Mouse (Mus musculus) MEL-GATA-1-ER (cell line): ENCODE results near the gene Astn2.

Experiments
- DNase-seq: peaks from one replicate; pipeline ENCODE4 v3.0.0-alpha.2; 2012; ENCODE audit warnings: low read depth; ENCODE audit errors: extremely low read depth

The Astn2 gene

GRCm38 (mm10) chr4:65586947-65587346, 817.5 kb downstream of the Astn2 start:
- DNase-seq = no peak

DNA sequence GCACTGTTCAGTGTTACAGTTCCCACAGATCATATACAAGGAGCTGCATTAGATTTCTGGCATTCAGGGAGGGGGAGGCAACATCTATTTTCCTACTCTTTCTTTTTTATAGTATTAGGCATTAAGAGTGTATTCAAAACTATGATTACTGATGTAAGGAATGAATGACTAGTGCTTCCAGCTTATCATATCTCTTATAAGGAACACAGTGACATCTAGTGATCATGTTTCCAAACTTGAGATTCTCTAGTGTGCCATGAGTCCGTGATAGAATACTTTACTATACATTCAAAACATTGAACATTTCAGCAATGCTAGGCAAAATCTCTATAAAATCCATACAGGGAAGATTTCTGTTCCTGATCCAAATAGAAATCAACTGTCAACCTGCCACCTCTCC, 824.2 kb downstream of the Astn2 start:
- no peak for DNase-seq

DNA sequence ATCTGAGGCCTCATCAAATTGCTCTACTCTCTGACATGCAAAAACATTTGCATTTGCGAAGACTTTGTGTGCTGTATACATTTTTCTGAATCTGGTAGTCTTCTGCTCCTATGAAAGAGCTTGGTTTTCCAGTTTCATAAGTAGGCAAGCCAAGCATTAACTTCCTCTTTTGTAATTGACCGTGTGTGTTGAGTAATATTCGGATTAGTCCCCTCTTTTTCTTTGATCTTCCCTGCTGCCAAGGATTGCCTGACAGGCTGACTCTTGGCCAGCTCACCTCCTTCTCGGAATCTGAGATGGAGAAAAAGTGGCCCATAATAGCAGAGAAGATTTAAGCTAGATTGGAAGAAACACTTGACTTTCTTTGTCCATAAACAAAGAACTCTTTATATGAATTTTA, 838.9 kb downstream of the Astn2 start:
- no peak for DNase-seq

DNA sequence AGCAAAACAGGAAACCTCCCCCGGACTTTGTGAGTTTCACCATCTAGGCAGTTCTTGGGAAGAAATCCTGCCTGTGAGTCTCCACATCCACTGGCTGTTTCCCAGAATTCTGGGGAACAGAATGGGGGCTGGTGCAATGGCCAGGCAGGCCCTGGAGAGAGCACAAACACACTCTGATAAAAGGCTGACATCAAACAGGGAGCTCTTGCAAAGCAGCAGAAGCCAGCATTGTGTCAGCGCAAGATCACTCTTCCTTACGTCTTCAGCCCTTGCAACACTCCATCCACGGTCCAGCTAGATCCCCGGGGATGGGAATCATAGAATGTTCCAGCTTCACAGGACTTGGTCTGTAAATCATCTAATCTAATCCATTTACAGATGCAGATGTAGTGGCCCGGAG, 855.9 kb downstream of the Astn2 start:
- DNase-seq = no peak

DNA sequence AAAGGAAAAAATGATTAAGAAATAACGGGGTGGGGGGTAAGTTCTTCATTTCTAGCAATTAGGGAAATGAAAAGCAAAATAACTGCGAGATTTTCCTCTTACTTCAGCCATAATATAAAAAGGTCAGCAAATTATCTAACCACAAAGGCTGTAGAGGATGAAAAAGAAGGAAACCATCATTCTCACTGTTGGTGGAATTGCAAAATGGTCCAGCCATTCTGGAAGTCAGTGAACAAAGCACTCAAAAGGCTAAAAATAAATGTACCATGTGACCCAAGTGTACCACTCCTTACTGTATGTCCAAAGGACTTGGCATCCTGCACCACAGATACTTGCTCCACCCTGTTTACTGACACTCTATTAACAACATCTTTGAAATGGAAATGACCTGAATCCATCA, 858.8 kb downstream of the Astn2 start:
- DNase-seq = no peak

- no peak for DNase-seq
These were observed 872.2 kb downstream of the Astn2 start for GRCm38 (mm10) chr4:65532071-65532736.

DNA sequence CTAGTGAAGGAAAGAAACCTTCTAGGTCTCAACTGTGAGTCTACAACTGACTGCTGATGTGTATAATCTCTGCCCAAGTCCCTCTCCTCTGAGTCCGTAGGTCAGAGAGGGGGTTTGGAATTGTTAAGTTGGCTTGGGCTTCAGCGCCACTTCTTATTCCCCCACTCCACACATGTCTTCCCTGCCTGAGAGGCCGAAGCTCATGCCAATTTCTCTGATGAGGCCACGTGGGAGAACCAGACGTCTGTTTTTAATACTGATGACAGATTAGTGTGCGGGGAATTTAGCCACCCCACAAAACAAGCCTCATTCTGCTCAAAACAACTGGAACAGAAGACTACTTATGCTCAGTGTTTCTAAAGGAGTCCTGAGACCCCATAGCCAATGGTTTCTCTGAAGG, 872.8 kb downstream of the Astn2 start:
- no peak for DNase-seq

DNA sequence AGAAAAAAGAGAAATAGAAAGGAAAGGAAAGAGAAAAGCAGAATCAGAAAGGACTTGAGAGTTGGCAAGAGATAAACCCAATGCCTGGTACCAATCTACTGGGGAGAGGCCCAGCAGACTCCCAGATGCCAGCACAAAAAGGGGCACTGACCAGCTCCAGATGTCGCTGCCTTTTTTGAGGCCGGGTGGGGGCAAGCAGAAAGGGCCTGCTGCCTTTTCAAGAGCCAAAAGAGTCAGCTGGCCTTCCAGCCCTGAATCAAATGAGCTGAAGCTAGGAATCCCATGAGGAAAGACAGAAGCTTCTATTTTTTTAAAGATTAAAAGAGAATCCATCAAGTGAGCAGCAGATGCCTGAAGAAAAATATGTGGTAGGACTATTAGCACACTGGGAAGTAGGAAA, 873.5 kb downstream of the Astn2 start:
- no peak for DNase-seq

DNA sequence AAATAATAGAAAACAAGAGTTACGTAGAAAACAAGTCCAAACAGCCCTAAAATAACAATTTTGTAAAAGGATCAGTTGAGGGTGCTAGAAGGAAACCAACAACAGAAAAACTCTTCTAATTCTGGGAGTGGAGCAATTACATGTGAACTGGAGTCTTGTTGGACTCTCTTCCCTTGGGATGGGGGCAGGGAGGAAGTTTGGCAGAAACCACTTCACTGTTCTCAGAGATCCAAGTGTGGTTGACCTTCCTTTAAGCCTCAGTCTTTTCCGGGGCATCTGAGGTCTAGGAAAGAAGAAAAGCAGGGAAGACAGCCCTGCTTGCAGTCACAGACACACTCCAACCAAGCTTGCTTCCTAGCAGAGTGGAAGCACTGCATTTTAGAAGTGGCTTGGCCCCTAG, 896.3 kb downstream of the Astn2 start:
- DNase-seq = no peak

DNA sequence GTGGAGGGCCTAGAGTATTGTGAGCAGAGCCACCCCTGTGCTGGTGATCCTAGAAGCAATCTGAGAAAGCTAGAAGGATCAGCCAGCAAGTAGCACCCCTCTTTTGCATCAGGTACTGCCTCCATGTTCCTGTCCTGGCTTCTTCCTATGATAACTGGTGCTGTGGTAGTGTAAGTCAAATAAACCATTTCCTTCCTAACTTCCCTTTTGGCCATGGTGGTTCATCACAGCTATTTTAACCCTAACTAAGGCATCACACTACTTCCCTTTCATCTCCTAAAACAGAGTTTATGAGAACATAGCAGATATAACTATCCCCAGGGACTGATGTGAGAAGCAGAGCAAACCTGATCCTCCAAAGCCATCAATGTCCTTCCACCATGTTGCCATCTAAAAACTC, 897.5 kb downstream of the Astn2 start:
- DNase-seq = no peak

GRCm38 (mm10) chr4:65496463-65496834, 908.0 kb downstream of the Astn2 start:
- DNase-seq = no peak

- no peak for DNase-seq
These were observed 908.5 kb downstream of the Astn2 start for GRCm38 (mm10) chr4:65495705-65496462.

DNA sequence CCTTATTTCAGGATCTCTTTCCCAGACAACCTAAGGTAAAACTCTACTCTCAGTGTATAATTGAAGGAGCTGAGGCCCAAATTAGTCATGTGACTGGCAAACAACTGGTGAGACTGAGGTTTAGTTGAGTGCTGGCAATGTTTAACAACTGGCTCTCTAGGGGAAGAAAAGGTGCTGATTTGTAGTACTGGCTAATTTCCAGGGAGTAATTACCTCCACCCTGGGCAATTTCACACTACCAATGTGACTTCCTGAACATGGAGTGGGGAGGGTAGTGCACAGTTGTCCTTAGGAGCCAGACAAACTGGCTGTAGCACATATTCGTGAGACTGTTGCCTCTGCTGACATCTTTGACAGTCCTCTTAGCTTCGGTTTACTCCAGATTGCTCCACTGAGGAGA, 912.9 kb downstream of the Astn2 start:
- no peak for DNase-seq

GRCm38 (mm10) chr4:65489711-65490110, 914.7 kb downstream of the Astn2 start:
- no peak for DNase-seq

- no peak for DNase-seq
These were observed 922.8 kb downstream of the Astn2 start for GRCm38 (mm10) chr4:65481632-65482031.

DNA sequence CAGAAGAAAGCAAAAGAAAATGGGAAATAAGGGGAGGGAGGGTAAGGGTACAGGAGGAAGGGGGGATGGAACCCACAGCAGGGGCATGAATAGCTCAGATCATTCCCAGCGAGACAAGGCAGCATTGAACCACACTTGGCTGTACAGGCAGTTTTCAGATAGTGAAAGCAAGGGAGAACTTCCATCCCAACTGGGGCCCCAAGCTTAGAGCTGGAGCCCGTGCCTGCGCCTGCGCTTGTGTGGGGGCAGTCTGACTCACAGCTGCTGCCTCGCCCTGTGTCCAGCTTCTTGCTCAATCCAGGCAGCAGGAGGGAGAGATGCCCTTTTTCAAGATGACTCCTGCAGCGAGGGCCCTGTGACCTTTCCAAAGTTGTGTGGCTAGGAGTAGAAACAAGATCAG, 927.3 kb downstream of the Astn2 start:
- no peak for DNase-seq

GRCm38 (mm10) chr4:65475925-65476560, 928.4 kb downstream of the Astn2 start:
- no peak for DNase-seq

DNA sequence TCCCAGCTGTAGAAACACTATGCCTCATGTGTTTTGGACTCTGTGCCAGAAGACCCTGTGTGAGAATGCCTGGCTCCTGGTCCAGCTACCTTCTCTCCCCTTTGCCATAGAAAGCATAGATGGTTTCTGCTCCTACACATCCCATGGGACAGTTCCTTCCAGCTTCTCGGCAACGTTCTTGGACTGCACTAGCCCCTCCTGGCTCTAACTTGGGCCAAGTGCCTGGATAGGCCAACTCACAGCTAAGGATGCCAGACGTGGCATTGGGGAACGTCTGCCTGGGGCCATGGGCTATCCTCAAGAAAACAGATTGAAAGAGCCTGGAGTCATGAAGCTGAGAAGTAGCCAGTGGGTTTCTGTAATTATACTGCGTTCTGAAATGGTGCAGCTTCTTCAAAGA, 931.3 kb downstream of the Astn2 start:
- no peak for DNase-seq

DNA sequence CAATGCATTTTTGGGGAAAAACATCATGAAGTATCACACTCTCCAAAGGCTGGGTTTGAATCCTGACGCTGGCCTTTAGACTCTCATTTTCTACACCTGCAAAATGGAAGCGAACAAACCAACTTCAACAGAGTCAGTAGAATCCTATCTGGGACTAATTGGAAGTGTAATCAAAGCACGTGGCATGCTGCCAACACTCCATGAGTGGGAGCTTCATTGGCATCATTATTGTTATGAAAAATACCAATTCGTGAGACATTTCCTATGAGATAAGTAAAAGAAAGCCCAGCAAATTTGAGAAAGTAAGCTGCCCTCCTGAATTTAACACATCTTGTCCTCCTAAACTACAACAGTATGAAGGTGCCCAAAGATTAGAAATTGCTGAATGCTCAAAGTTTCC, 955.2 kb downstream of the Astn2 start:
- no peak for DNase-seq

- no peak for DNase-seq
These were observed 962.7 kb downstream of the Astn2 start for GRCm38 (mm10) chr4:65441746-65442145.

DNA sequence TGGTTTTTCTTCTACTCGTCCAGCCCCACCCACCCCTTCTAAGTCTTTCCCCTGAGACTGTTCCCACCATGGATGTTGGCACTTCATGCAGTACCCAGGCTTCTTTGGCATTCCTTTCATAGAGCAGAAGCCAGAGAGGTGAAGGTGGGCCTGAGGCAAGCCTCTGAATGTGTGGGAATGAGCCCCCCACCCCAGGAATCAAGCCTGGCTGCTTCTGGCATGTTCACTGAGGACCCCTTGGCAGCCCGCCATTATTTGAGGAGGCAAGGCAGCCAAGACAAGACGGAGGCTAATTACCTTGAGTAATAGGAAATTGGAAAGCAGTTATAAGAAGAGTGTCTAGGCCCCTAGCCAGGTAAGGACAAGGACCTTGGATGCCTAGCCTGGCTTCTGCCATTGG, 973.6 kb downstream of the Astn2 start:
- no peak for DNase-seq

GRCm38 (mm10) chr4:65427480-65427879, 976.9 kb downstream of the Astn2 start:
- no peak for DNase-seq

GRCm38 (mm10) chr4:65426437-65426836, 978.0 kb downstream of the Astn2 start:
- no peak for DNase-seq
